Mouse (Mus musculus) small intestine, adult 2 months (tissue): ENCODE data around the gene Muc20.

Experiments
- CTCF ChIP-seq: fragments of 200-500 bp; IDR thresholded peaks from 2 replicates; pipeline ENCODE4 v1.5.1; 2012; ENCODE audit warnings: low read depth, mild to moderate bottlenecking, control low read depth, inconsistent platforms, low read length, moderate library complexity, mixed read lengths; ENCODE audit not compliant: insufficient replicate concordance, insufficient read length; ENCODE audit errors: extremely low read depth
- POLR2A ChIP-seq: fragments of 200-500 bp; IDR thresholded peaks from 2 replicates; pipeline ENCODE4 v1.6.1; 2012; ENCODE audit warnings: low read depth, mild to moderate bottlenecking, control low read depth, inconsistent platforms, low read length, moderate library complexity

GRCm38 (mm10) chr16:32742712-32743111, 54.5 kb downstream of the Muc20 start:
- TF ChIP-seq CTCF = no peak
- TF ChIP-seq POLR2A = no peak
